Mouse (Mus musculus) gastrocnemius, postnatal 25 days (tissue): ENCODE data around the gene Rpl38. TPM values are rescaled to one million over a fixed set of nuclear protein-coding genes. Genes with fewer than 3 reads are reported as not detected.

ENCODE experiments used
- DNase-seq: peaks from one replicate; pipeline ENCODE4 v3.0.0; 2022
- total RNA-seq, 2 experiments: library from RNA; stranded (reverse); gene quantifications; 1 replicate in 1 of 2; 2 replicates in 1 of 2; pipeline ENCODE4 v1.2.3; 2021

Gene Rpl38
- total RNA-seq, 2 experiments from 2014 or later = 462 to 524 TPM

DNA sequence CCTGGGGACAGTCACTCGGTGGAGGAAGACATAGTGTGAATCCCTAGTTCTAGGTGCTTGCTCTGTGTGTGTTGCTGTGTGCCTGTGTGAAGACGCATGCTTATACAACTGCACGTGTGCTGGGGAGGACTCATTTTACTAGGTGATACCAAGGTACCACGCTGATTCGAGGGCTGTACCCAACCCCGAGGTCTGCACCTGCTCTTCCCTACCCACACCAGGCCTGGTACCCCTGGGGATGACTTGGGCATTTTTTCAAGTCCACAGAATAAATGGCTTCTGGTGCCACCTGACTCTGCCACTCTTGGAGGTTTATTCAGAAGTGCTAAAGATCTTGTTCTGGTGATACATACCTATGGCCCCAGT lies 34.7 kb downstream of the Rpl38 start:
- no peak for DNase-seq

DNA sequence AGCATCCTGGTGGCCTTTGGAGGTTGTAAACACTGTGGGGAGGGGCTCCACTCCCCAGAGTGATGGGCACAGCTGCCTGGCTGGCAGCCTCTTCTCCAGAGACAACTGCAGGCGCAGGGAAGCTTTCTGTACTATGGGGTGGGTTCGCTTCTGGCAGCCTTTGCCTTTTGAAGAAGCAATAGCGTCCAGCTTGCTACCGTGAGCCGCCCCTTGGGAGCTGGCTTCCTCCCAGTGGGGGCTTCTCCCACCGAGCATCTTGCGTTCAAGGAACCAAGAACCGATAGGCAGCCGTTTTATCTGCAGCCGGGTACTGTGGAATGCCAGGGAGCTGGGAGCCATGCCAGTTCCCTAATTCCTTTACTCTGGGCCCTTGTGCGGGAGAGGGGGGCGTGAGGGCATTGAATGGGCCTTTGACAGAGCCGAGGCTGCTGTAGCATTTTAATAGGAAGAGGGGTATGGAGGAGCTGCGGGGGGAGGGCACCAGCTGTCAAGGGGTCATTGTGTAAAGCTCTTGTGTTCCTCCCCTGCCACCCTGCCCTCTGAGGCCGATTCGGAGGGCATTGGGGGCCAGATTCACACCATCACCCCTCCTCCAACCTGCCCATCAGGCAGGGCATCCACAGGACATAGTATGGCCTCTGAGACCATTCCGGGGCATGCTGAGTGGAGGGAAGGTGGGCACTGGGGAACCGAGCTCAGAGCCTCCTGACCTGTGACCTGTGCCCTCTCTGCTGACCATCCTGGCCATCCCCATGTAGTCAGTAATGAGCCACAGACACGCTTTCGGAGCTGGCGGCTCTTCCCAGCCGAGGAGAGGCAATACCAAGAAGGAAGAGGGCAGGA lies 36.0 kb downstream of the Rpl38 start:
- DNase-seq = peak; percentile 42

DNA sequence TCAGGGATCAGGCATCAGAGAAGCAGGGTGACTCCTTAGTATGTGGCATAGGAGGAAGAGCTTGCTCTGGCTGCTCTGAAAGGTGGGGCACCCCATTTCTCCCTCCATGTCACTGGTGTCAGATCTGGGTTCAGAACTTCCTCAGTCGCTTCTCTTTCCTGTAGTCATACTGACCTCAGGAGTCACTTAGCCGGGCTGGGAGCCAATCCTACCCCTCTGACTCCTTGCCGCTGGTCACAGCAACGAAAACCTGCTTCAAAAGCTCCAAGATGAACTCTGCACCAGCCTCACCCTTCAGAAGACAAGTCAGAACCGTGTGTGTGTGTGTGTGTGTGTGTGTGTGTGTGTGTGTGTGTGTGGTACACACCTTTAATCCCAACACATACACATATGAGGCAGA lies 38.0 kb downstream of the Rpl38 start:
- no peak for DNase-seq

DNA sequence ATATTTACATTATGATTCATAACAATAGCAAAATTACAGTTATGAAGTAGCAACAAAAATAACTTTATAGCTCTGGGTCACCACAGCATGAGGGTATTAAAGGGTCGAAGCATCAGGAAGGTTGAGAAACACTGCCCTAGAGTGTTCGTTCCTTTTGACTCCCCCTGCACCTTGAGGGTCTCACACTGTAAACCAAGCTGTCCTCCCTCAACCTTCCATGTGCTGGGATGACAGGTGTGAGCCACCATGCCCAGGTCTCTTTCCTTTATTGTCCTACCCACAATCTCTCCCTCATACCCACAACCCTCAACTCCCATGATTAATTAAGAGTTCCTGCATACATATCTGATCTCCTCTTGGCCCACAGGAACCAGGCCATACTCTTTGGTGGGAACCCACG lies 43.1 kb downstream of the Rpl38 start:
- DNase-seq = no peak

DNA sequence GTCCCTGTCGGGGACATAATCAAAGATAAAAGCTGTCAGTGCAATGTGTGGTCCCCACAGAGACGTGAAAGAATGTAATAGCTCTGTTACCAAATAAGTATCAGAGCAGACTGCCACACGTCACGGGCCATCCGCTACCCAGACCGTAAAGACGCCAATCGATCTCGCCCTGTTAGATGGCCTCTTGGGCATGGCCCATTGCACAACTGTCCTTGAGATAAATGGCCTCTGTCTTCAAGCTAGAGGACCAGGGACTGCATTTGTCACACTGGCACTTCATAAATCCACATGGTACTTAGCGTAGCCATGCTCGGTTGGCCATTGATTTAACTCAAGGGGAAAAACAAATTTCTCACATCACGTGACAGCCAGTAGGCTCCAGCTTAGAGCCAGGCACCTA lies 43.5 kb downstream of the Rpl38 start:
- no peak for DNase-seq

DNA sequence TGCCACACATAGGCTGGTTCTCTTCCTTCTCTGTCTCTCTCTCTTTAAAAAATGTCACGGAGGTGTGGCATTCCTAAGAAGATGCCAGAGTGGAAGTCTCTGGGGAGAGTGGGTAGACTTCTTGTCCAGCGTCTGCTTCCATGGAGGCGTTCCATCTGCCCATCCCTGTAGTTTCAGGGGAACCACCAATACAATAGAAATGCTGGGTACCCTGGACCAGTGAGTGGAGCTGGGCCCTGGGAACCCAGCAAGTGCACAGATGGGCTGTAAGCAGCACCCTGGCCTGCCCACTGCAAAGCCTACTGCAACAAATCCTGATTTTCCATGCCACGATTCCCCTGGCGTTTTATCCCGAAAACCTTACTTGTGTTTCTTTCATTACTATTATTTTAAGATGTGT lies 46.2 kb downstream of the Rpl38 start:
- no peak for DNase-seq

DNA sequence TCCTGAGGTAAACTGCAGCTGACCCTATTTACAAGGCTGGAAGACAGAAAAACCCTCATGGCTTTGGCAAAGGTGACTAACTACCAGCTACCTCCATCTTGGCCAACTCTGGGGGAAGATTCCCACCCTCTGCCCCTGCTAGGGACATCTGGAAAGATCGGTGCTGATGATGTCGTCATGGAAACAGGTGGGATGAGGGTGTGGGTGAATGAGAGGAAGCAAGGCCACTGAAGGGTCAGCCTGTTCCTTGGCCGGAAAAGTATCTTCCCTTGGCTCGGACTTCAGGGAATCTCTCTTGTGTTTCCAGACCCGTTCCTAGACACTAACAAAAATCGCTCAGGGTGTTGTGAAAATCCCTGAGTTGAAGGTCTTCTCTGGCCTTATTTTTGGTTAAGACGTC lies 47.2 kb downstream of the Rpl38 start:
- peak; percentile 71 for DNase-seq

DNA sequence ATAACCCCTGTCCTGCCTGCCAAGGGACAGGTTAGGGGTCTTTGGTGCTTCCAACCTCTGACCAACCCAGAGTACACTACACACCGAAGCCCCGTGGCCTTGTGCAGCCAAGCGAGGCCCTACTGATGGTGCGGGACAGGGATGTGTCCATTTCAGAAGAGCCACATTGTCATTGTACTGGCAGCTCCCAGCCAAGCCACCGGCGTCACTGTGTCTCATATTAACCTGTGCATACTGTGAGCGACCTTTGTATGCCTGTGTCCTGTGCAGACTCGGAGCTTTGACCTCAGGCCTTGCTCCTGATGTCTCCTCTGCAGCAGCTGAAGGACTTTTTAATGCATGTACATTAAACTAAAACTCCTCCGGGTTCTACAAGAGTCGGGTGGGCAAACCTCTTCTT lies 52.2 kb downstream of the Rpl38 start:
- DNase-seq = no peak

Other genes with a start within 250 kb of the Rpl38 start
- 10 to 100 TPM; 17.9 to 20.1 TPM for gene Ttyh2, start 6.9 kb downstream of the Rpl38 start, total RNA-seq
- under 1 TPM; 0.24 to 0.61 TPM for gene Dnaic2, start 58.9 kb downstream of the Rpl38 start, total RNA-seq
- gene Kif19a, start 96.9 kb downstream of the Rpl38 start, total RNA-seq = 1 to 10 TPM; 1.3 to 2.0 TPM
- gene Btbd17, start 127.4 kb downstream of the Rpl38 start, total RNA-seq = not detected
- not detected for gene Gpr142, start 130.4 kb downstream of the Rpl38 start, total RNA-seq
- 10 to 100 TPM; 31.2 to 47.0 TPM for gene Gprc5c, start 182.6 kb downstream of the Rpl38 start, total RNA-seq
- gene Cd300a, start 221.5 kb downstream of the Rpl38 start, total RNA-seq = under 1 TPM; 0.43 to 0.72 TPM